Mouse (Mus musculus): ENCODE data around the gene C130074G19Rik.

GRCm38 (mm10) chr1:184877306-184877705 is 5.7 kb downstream of the C130074G19Rik start:
- TF ChIP-seq POLR2A (IDR thresholded peaks at IDR 0.05; ENCODE audit: borderline replicate concordance, extremely low read depth, insufficient read depth, insufficient read length, poor library complexity, severe bottlenecking) (no peak), CTCF (IDR thresholded peaks at IDR 0.05; ENCODE audit: borderline replicate concordance, extremely low read depth, insufficient read depth, insufficient read length) (no peak)
